Mouse (Mus musculus): ENCODE measurements around the gene Aqp5. TPM values are rescaled to one million over a fixed set of nuclear protein-coding genes. Genes with fewer than 3 reads are reported as not detected.

Aqp5 gene
- polyA plus RNA-seq, 2 experiments, result 0.07 TPM; not detected in 1

- TF ChIP-seq CTCF (IDR thresholded peaks at IDR 0.05; ENCODE audit: low read depth), result no peak
- TF ChIP-seq EP300 (IDR thresholded peaks at IDR 0.05; ENCODE audit: low read depth), result no peak
- H3K9me3 ChIP-seq (ENCODE audit: control insufficient read depth, low read length), result no peaks in the 10 kb centered on the region
- ATAC-seq (ENCODE audit: insufficient read depth), result no peak
- DNase-seq (ENCODE audit: low read depth in 3 of 3, low spot score in 3 of 3), result no peak
- no peak overlapping the region for H3K27ac ChIP-seq
- WGBS (ENCODE audit: insufficient replicate concordance), result 41% methylated on average over 6 of the region's 6 CpGs
- no peaks in the 10 kb centered on the region for H3K4me1 ChIP-seq (replicated peaks; ENCODE audit: control insufficient read depth in 2 of 2, insufficient read depth in 2 of 2, low read length in 1 of 2)
- no peaks in the 10 kb centered on the region for H3K36me3 ChIP-seq (replicated peaks; ENCODE audit: control insufficient read depth, insufficient read depth, low read depth)
- H3K4me3 ChIP-seq (ENCODE audit: insufficient read depth in 1 of 2, low read depth in 2 of 2, low read length in 2 of 2), result no peak overlapping the region
- no peak overlapping the region for H3K4me2 ChIP-seq (ENCODE audit: low read depth)
- no peak overlapping the region for H3K9ac ChIP-seq (replicated peaks)
- peaks cover 83% of the 10 kb centered on the region for H3K27me3 ChIP-seq (ENCODE audit: control insufficient read depth, insufficient read depth, low read length)
Measured at GRCm38 (mm10) chr15:99585741-99586140, 4.8 kb upstream of the Aqp5 start.

GRCm38 (mm10) chr15:99586525-99586924 lies 4.1 kb upstream of the Aqp5 start:
- Histone ChIP-seq H3K4me3 (ENCODE audit: insufficient read depth in 1 of 2, low read depth in 2 of 2, low read length in 2 of 2) (no peak overlapping the region), H3K9ac (replicated peaks) (no peak overlapping the region), H3K27me3 (ENCODE audit: control insufficient read depth, insufficient read depth, low read length) (peaks cover 90% of the 10 kb centered on the region), H3K4me1 (replicated peaks; ENCODE audit: control insufficient read depth in 2 of 2, insufficient read depth in 2 of 2, low read length in 1 of 2) (no peaks in the 10 kb centered on the region), H3K9me3 (ENCODE audit: control insufficient read depth, low read length) (no peaks in the 10 kb centered on the region), H3K27ac (no peak overlapping the region), H3K4me2 (ENCODE audit: low read depth) (no peak overlapping the region), H3K36me3 (replicated peaks; ENCODE audit: control insufficient read depth, insufficient read depth, low read depth) (no peaks in the 10 kb centered on the region)
- 70% methylated on average over 3 of the region's 3 CpGs for WGBS (ENCODE audit: insufficient replicate concordance)
- DNase-seq (ENCODE audit: low read depth in 3 of 3, low spot score in 3 of 3) (no peak), ATAC-seq (ENCODE audit: insufficient read depth) (no peak)
- TF ChIP-seq EP300 (IDR thresholded peaks at IDR 0.05; ENCODE audit: low read depth), result no peak
- no peak for TF ChIP-seq CTCF (IDR thresholded peaks at IDR 0.05; ENCODE audit: low read depth)

GRCm38 (mm10) chr15:99589237-99589636 lies 1.3 kb upstream of the Aqp5 start:
- H3K36me3 ChIP-seq (replicated peaks; ENCODE audit: control insufficient read depth, insufficient read depth, low read depth), result no peaks in the 10 kb centered on the region
- H3K27me3 ChIP-seq (ENCODE audit: control insufficient read depth, insufficient read depth, low read length), result peaks cover 92% of the 10 kb centered on the region
- no peak overlapping the region for H3K4me2 ChIP-seq (ENCODE audit: low read depth)
- TF ChIP-seq CTCF (IDR thresholded peaks at IDR 0.05; ENCODE audit: low read depth) (no peak), EP300 (IDR thresholded peaks at IDR 0.05; ENCODE audit: low read depth) (no peak)
- no peak overlapping the region for H3K9ac ChIP-seq (replicated peaks)
- no peak overlapping the region for H3K4me3 ChIP-seq (ENCODE audit: insufficient read depth in 1 of 2, low read depth in 2 of 2, low read length in 2 of 2)
- DNase-seq (ENCODE audit: low read depth in 3 of 3, low spot score in 3 of 3) (no peak), ATAC-seq (ENCODE audit: insufficient read depth) (no peak)
- 4% methylated on average over 9 of the region's 9 CpGs for WGBS (ENCODE audit: insufficient replicate concordance)
- H3K27ac ChIP-seq, result no peak overlapping the region
- no peaks in the 10 kb centered on the region for H3K4me1 ChIP-seq (replicated peaks; ENCODE audit: control insufficient read depth in 2 of 2, insufficient read depth in 2 of 2, low read length in 1 of 2)
- no peaks in the 10 kb centered on the region for H3K9me3 ChIP-seq (ENCODE audit: control insufficient read depth, low read length)

- peaks cover 88% of the 10 kb centered on the region for H3K27me3 ChIP-seq (ENCODE audit: control insufficient read depth, insufficient read depth, low read length)
- 11% methylated on average over 7 of the region's 7 CpGs for WGBS (ENCODE audit: insufficient replicate concordance)
Measured at GRCm38 (mm10) chr15:99589704-99590103, 878 bp upstream of the Aqp5 start.

DNA sequence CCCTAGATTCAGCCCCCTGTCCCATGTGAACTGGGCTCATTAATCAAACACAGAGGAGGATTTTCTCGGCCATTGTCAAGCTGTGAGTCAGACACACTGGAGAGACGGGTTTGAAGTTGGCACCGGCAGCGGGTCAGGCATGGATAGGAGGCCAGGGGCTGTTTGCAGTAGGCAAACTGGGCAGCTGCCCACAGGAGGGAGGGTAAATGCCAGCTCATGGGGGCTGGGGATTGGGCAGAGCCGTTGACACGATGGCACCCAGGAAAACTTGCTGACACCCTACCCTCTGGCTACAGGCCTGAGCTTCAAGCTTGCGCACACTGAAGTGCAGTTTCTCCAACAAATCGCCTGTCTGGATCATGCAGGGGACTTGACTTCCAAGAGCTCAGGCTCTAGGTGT lies 1.6 kb downstream of the Aqp5 start:
- no peak for DNase-seq (ENCODE audit: low read depth in 3 of 3, low spot score in 3 of 3)
- H3K27me3 ChIP-seq (ENCODE audit: control insufficient read depth, insufficient read depth, low read length), result peaks cover 67% of the 10 kb centered on the region
- no peak overlapping the region for H3K9ac ChIP-seq (replicated peaks)

More at GRCm38 (mm10) chr15:99589704-99590103, 878 bp upstream of the Aqp5 start:
- H3K4me3 ChIP-seq (ENCODE audit: insufficient read depth in 1 of 2, low read depth in 2 of 2, low read length in 2 of 2), result no peak overlapping the region
- H3K36me3 ChIP-seq (replicated peaks; ENCODE audit: control insufficient read depth, insufficient read depth, low read depth), result no peaks in the 10 kb centered on the region
- TF ChIP-seq CTCF (IDR thresholded peaks at IDR 0.05; ENCODE audit: low read depth), result no peak
- no peak for TF ChIP-seq EP300 (IDR thresholded peaks at IDR 0.05; ENCODE audit: low read depth)
- no peak overlapping the region for H3K4me2 ChIP-seq (ENCODE audit: low read depth)
- no peak for ATAC-seq (ENCODE audit: insufficient read depth)
- H3K27ac ChIP-seq, result no peak overlapping the region
- H3K4me1 ChIP-seq (replicated peaks; ENCODE audit: control insufficient read depth in 2 of 2, insufficient read depth in 2 of 2, low read length in 1 of 2), result no peaks in the 10 kb centered on the region
- H3K9ac ChIP-seq (replicated peaks), result no peak overlapping the region
- DNase-seq (ENCODE audit: low read depth in 3 of 3, low spot score in 3 of 3), result no peak
- H3K9me3 ChIP-seq (ENCODE audit: control insufficient read depth, low read length), result no peaks in the 10 kb centered on the region

More for the DNA sequence above, 1.6 kb downstream of the Aqp5 start:
- H3K36me3 ChIP-seq (replicated peaks; ENCODE audit: control insufficient read depth, insufficient read depth, low read depth), result no peaks in the 10 kb centered on the region
- H3K4me2 ChIP-seq (ENCODE audit: low read depth), result no peak overlapping the region
- H3K4me3 ChIP-seq (ENCODE audit: insufficient read depth in 1 of 2, low read depth in 2 of 2, low read length in 2 of 2), result no peak overlapping the region
- H3K27ac ChIP-seq, result no peak overlapping the region
- ATAC-seq (ENCODE audit: insufficient read depth), result no peak
- H3K4me1 ChIP-seq (replicated peaks; ENCODE audit: control insufficient read depth in 2 of 2, insufficient read depth in 2 of 2, low read length in 1 of 2), result no peaks in the 10 kb centered on the region
- TF ChIP-seq EP300 (IDR thresholded peaks at IDR 0.05; ENCODE audit: low read depth), result no peak
- no peak for TF ChIP-seq CTCF (IDR thresholded peaks at IDR 0.05; ENCODE audit: low read depth)
- H3K9me3 ChIP-seq (ENCODE audit: control insufficient read depth, low read length), result no peaks in the 10 kb centered on the region
- WGBS (ENCODE audit: insufficient replicate concordance), result 58% methylated on average over 8 of the region's 8 CpGs

Measured in liver, embryonic 14.5 days (tissue).